Mouse (Mus musculus): Measurements from ENCODE around the gene Tmco5b. TPM values are rescaled to one million over a fixed set of nuclear protein-coding genes. Genes with fewer than 3 reads are reported as not detected.

Tmco5b gene
- polyA plus RNA-seq, 1 experiment from 2014 or later = not detected

Other genes with a start within 250 kb of the Tmco5b start
- gene Ryr3, start 68.6 kb upstream of the Tmco5b start, polyA plus RNA-seq (2015; fragmentation: Nextera tagmentation; extraction: Ambion mirVana) = 2.8 and 3.1 TPM in 2 replicates
- gene Fmn1, start 42.0 kb downstream of the Tmco5b start, polyA plus RNA-seq (2015; fragmentation: Nextera tagmentation; extraction: Ambion mirVana) = 2.1 and 3.5 TPM in 2 replicates